Mouse (Mus musculus) lung, postnatal 14 days (tissue): ENCODE measurements around the gene Zbtb26.
A peak's percentile ranks its signal among the peaks of the same experiment; 100 is the strongest.

Source experiments
- DNase-seq: peaks from one replicate; pipeline ENCODE4 v3.0.0; 2021

Zbtb26 gene

GRCm38 (mm10) chr2:37442611-37443591 lies at the start of gene Zbtb26, which contains the start of the genes Zbtb6 and Rabgap1:
Zbtb26 (minus strand) TSS chr2:37443135.
Zbtb6 (minus strand) TSS chr2:37443171.
Rabgap1 (plus strand) TSS chr2:37443279.
- DNase-seq: peak; percentile 94

GRCm38 (mm10) chr2:37488956-37489355 lies 46.0 kb upstream of the Zbtb26 start:
- DNase-seq: no peak

GRCm38 (mm10) chr2:37486408-37486807 lies 43.5 kb upstream of the Zbtb26 start:
- DNase-seq: no peak

GRCm38 (mm10) chr2:37485370-37485769 lies 42.4 kb upstream of the Zbtb26 start:
- peak; percentile 54 for DNase-seq

GRCm38 (mm10) chr2:37484165-37484564 lies 41.2 kb upstream of the Zbtb26 start:
- DNase-seq: no peak

GRCm38 (mm10) chr2:37480039-37480438 lies 37.1 kb upstream of the Zbtb26 start:
- DNase-seq: no peak

- DNase-seq: no peak
Measured at GRCm38 (mm10) chr2:37479559-37479958, 36.6 kb upstream of the Zbtb26 start.

GRCm38 (mm10) chr2:37466266-37466665 lies 23.3 kb upstream of the Zbtb26 start:
- DNase-seq: no peak

- no peak for DNase-seq
Measured at GRCm38 (mm10) chr2:37460707-37461106, 17.8 kb upstream of the Zbtb26 start.

GRCm38 (mm10) chr2:37452376-37452760 lies 9.4 kb upstream of the Zbtb26 start:
- no peak for DNase-seq

GRCm38 (mm10) chr2:37451667-37452375 lies 8.9 kb upstream of the Zbtb26 start:
- DNase-seq: peak; percentile 93

GRCm38 (mm10) chr2:37431609-37432008 lies 11.3 kb downstream of the Zbtb26 start:
- no peak for DNase-seq

- peak; percentile 82 for DNase-seq
Measured at GRCm38 (mm10) chr2:37430593-37431464, 12.1 kb downstream of the Zbtb26 start.

GRCm38 (mm10) chr2:37423671-37424070 lies 19.3 kb downstream of the Zbtb26 start:
- DNase-seq: no peak

GRCm38 (mm10) chr2:37422306-37423304 lies 20.3 kb downstream of the Zbtb26 start, which contains the start of gene Rc3h2:
Rc3h2 (minus strand) TSS chr2:37422903.
- peak; percentile 96 for DNase-seq

GRCm38 (mm10) chr2:37421903-37422302 lies 21.0 kb downstream of the Zbtb26 start:
- DNase-seq: no peak

GRCm38 (mm10) chr2:37395539-37395938 lies 47.4 kb downstream of the Zbtb26 start:
- no peak for DNase-seq

- DNase-seq: no peak
Measured at GRCm38 (mm10) chr2:37382921-37383320, 60.0 kb downstream of the Zbtb26 start.
